Mouse (Mus musculus): ENCODE measurements at regions not wholly inside any gene's neighbourhood (a gene's known extent, or its start where the extent isn't known, plus 50 kb on each side); places are given as distances from the start of the nearest gene placed in this dataset.
A peak's percentile ranks its signal among the peaks of the same experiment; 100 is the strongest.

- TF ChIP-seq EP300 (IDR thresholded peaks at IDR 0.05) = peak; percentile 57; the same call in 1 of the 2 replicates
- TF ChIP-seq CTCF (IDR thresholded peaks at IDR 0.05) = no peak
- DNase-seq (ENCODE audit: low spot score) (peak; percentile 37), ATAC-seq (no peak; the same call in 1 of the 2 replicates)
- Histone ChIP-seq H3K27ac (ENCODE audit: low read length) (no peak overlapping the region), H3K9ac (replicated peaks; ENCODE audit: low read depth) (no peak overlapping the region), H3K4me3 (ENCODE audit: low read depth, low read length) (no peak overlapping the region), H3K4me1 (ENCODE audit: insufficient read depth, low read depth, low read length) (no peaks in the 10 kb centered on the region), H3K9me3 (ENCODE audit: low read length) (no peaks in the 10 kb centered on the region), H3K27me3 (replicated peaks; ENCODE audit: insufficient read depth, low read length) (no peaks in the 10 kb centered on the region), H3K4me2 (replicated peaks; ENCODE audit: low read depth, low read length) (no peak overlapping the region), H3K36me3 (ENCODE audit: insufficient read depth, low read length) (no peaks in the 10 kb centered on the region)
- 63% methylated on average over 5 of the region's 5 CpGs for WGBS
Observed at GRCm38 (mm10) chr10:39218151-39218550, 54.6 kb upstream of the Ccn6 start.

GRCm38 (mm10) chr10:39216142-39216904 is 52.7 kb upstream of the Ccn6 start:
- ATAC-seq = no peak
- no peak overlapping the region for H3K4me3 ChIP-seq (ENCODE audit: low read depth, low read length)
- TF ChIP-seq EP300 (IDR thresholded peaks at IDR 0.05) (no peak), CTCF (IDR thresholded peaks at IDR 0.05) (no peak)
- H3K27ac ChIP-seq (ENCODE audit: low read length) = no peak overlapping the region
- H3K4me2 ChIP-seq (replicated peaks; ENCODE audit: low read depth, low read length) = no peak overlapping the region
- 81% methylated on average over 14 of the region's 14 CpGs for WGBS
- H3K27me3 ChIP-seq (replicated peaks; ENCODE audit: insufficient read depth, low read length) = no peaks in the 10 kb centered on the region
- no peaks in the 10 kb centered on the region for H3K4me1 ChIP-seq (ENCODE audit: insufficient read depth, low read depth, low read length)
- no peaks in the 10 kb centered on the region for H3K36me3 ChIP-seq (ENCODE audit: insufficient read depth, low read length)
- DNase-seq (ENCODE audit: low spot score) = no peak
- H3K9me3 ChIP-seq (ENCODE audit: low read length) = no peaks in the 10 kb centered on the region
- no peak overlapping the region for H3K9ac ChIP-seq (replicated peaks; ENCODE audit: low read depth)

- no peak overlapping the region for H3K27ac ChIP-seq (ENCODE audit: low read length)
- H3K4me3 ChIP-seq (ENCODE audit: low read depth, low read length) = no peak overlapping the region
- no peak for DNase-seq (ENCODE audit: low spot score)
- H3K27me3 ChIP-seq (replicated peaks; ENCODE audit: insufficient read depth, low read length) = no peaks in the 10 kb centered on the region
- no peaks in the 10 kb centered on the region for H3K9me3 ChIP-seq (ENCODE audit: low read length)
- 86% methylated on average over 4 of the region's 4 CpGs for WGBS
- no peaks in the 10 kb centered on the region for H3K4me1 ChIP-seq (ENCODE audit: insufficient read depth, low read depth, low read length)
- TF ChIP-seq CTCF (IDR thresholded peaks at IDR 0.05) = no peak
- TF ChIP-seq EP300 (IDR thresholded peaks at IDR 0.05) = no peak
- H3K36me3 ChIP-seq (ENCODE audit: insufficient read depth, low read length) = no peaks in the 10 kb centered on the region
- H3K9ac ChIP-seq (replicated peaks; ENCODE audit: low read depth) = no peak overlapping the region
- no peak overlapping the region for H3K4me2 ChIP-seq (replicated peaks; ENCODE audit: low read depth, low read length)
- ATAC-seq = no peak
Observed at GRCm38 (mm10) chr10:39214563-39214962, 51.0 kb upstream of the Ccn6 start.

Measured in lung, postnatal 0 days (tissue).